Mouse (Mus musculus) olfactory bulb, adult 2 months (tissue): ENCODE measurements around the gene Obsl1.

Source experiments
- CTCF ChIP-seq: fragments of 200-500 bp; IDR thresholded peaks from 2 replicates; pipeline ENCODE4 v1.5.1; 2012; ENCODE audit warnings: low read depth, mild to moderate bottlenecking, low read length, moderate library complexity; ENCODE audit not compliant: insufficient read depth
- POLR2A ChIP-seq: fragments of 200-500 bp; IDR thresholded peaks from 2 replicates; pipeline ENCODE4 v1.6.1; 2012; ENCODE audit warnings: mild to moderate bottlenecking, low read depth, low read length, moderate library complexity; ENCODE audit not compliant: insufficient read depth

GRCm38 (mm10) chr1:75442811-75443210, 63.4 kb downstream of the Obsl1 start:
- TF ChIP-seq CTCF (no peak), POLR2A (no peak)
